Mouse (Mus musculus): ENCODE results near the gene Plxnb2. TPM values are rescaled to one million over a fixed set of nuclear protein-coding genes. Genes with fewer than 3 reads are reported as not detected.
A peak's percentile ranks its signal among the peaks of the same experiment; 100 is the strongest.

Gene Plxnb2
- polyA plus RNA-seq, 1 experiment from 2014 or later, result 31.9 TPM

DNA sequence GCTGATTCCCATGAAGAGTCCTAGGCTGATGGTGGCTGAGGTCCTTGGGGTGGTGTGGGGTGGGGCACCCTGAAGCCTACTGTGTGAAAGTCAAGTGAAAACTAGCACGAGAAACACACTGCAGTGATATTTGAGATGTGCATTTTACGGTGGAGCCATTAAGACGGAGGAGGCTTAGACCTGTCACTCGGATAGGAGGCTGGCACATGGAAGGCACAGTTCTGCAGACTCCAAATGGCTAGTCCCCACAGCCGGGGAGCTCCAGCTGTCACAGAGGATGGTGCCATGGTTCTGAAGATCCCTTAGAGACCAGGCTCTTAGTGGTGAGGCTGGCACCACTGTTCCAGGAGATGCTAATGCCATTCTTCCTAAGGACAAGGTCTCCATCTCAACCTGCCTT is 2.3 kb upstream of the Plxnb2 start:
- peaks cover 35% of the 10 kb centered on the region for H3K27me3 ChIP-seq (ENCODE audit: control insufficient read depth, insufficient read depth, low read depth, low read length)
- ATAC-seq (ENCODE audit: low read depth), result no peak

GRCm38 (mm10) chr15:89182328-89182741 is 1.7 kb upstream of the Plxnb2 start:
- no peak for ATAC-seq (ENCODE audit: low read depth)
- no peaks in the 10 kb centered on the region for H3K9me3 ChIP-seq (replicated peaks; ENCODE audit: control insufficient read depth, low read length)
- no peak overlapping the region for H3K4me3 ChIP-seq (ENCODE audit: low read depth, low read length)
- peaks cover 13% of the 10 kb centered on the region for H3K4me1 ChIP-seq (ENCODE audit: control insufficient read depth, low read depth, low read length)
- peaks cover 35% of the 10 kb centered on the region for H3K27me3 ChIP-seq (ENCODE audit: control insufficient read depth, insufficient read depth, low read depth, low read length)
- H3K27ac ChIP-seq (ENCODE audit: low read length), result no peak overlapping the region
- no peak overlapping the region for H3K4me2 ChIP-seq (ENCODE audit: low read depth, low read length)
- no peaks in the 10 kb centered on the region for H3K36me3 ChIP-seq (ENCODE audit: control insufficient read depth, insufficient read depth)
- no peak overlapping the region for H3K9ac ChIP-seq (ENCODE audit: low read depth, low read length)
- WGBS (ENCODE audit: insufficient replicate concordance), result 23% methylated on average over 6 of the region's 6 CpGs

More for the DNA sequence above, 2.3 kb upstream of the Plxnb2 start:
- H3K9me3 ChIP-seq (replicated peaks; ENCODE audit: control insufficient read depth, low read length), result no peaks in the 10 kb centered on the region
- H3K27ac ChIP-seq (ENCODE audit: low read length), result no peak overlapping the region
- WGBS (ENCODE audit: insufficient replicate concordance), result 65% methylated on average over 5 of the region's 5 CpGs
- peaks cover 10% of the 10 kb centered on the region for H3K4me1 ChIP-seq (ENCODE audit: control insufficient read depth, low read depth, low read length)
- H3K9ac ChIP-seq (ENCODE audit: low read depth, low read length), result no peak overlapping the region
- H3K4me2 ChIP-seq (ENCODE audit: low read depth, low read length), result no peak overlapping the region
- no peak overlapping the region for H3K4me3 ChIP-seq (ENCODE audit: low read depth, low read length)
- H3K36me3 ChIP-seq (ENCODE audit: control insufficient read depth, insufficient read depth), result no peaks in the 10 kb centered on the region

GRCm38 (mm10) chr15:89181561-89182270 is 1.1 kb upstream of the Plxnb2 start:
- Histone ChIP-seq H3K36me3 (ENCODE audit: control insufficient read depth, insufficient read depth) (no peaks in the 10 kb centered on the region), H3K9me3 (replicated peaks; ENCODE audit: control insufficient read depth, low read length) (no peaks in the 10 kb centered on the region), H3K27me3 (ENCODE audit: control insufficient read depth, insufficient read depth, low read depth, low read length) (peaks cover 35% of the 10 kb centered on the region), H3K9ac (ENCODE audit: low read depth, low read length) (no peak overlapping the region), H3K4me1 (ENCODE audit: control insufficient read depth, low read depth, low read length) (peaks cover 19% of the 10 kb centered on the region), H3K4me3 (ENCODE audit: low read depth, low read length) (no peak overlapping the region), H3K4me2 (ENCODE audit: low read depth, low read length) (no peak overlapping the region), H3K27ac (ENCODE audit: low read length) (no peak overlapping the region)
- ATAC-seq (ENCODE audit: low read depth), result no peak
- WGBS (ENCODE audit: insufficient replicate concordance), result 31% methylated on average over 10 of the region's 10 CpGs

GRCm38 (mm10) chr15:89180081-89180541 is 477 bp downstream of the Plxnb2 start:
- H3K4me1 ChIP-seq (ENCODE audit: control insufficient read depth, low read depth, low read length), result peaks cover 25% of the 10 kb centered on the region
- H3K27me3 ChIP-seq (ENCODE audit: control insufficient read depth, insufficient read depth, low read depth, low read length), result peaks cover 35% of the 10 kb centered on the region
- H3K4me3 ChIP-seq (ENCODE audit: low read depth, low read length), result peak overlapping the region; percentile 62
- H3K9me3 ChIP-seq (replicated peaks; ENCODE audit: control insufficient read depth, low read length), result no peaks in the 10 kb centered on the region
- peak overlapping the region; percentile 92 for H3K27ac ChIP-seq (ENCODE audit: low read length)
- WGBS (ENCODE audit: insufficient replicate concordance), result 4% methylated on average over 26 of the region's 26 CpGs
- peak overlapping the region; percentile 54 for H3K4me2 ChIP-seq (ENCODE audit: low read depth, low read length)
- peak overlapping the region; percentile 8 for H3K9ac ChIP-seq (ENCODE audit: low read depth, low read length)
- no peak for ATAC-seq (ENCODE audit: low read depth)
- H3K36me3 ChIP-seq (ENCODE audit: control insufficient read depth, insufficient read depth), result no peaks in the 10 kb centered on the region

DNA sequence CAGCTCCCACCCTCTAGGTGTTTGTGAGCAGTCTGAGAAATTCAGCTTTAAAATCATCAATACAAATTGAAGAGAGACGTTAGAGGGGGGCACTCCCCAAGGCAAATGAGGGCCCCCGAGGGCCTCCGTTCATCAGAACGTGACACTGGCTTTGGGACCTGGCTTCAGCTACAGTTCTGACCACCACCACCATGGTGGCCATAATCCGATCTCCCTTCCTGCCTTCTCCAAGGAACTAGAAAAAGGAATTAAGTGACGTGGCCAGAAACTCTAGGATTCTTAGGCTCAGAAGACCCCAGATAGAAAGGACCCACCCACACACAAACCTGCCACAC is 991 bp downstream of the Plxnb2 start:
- Histone ChIP-seq H3K9ac (ENCODE audit: low read depth, low read length) (peak overlapping the region; percentile 8), H3K27ac (ENCODE audit: low read length) (peak overlapping the region; percentile 92), H3K4me1 (ENCODE audit: control insufficient read depth, low read depth, low read length) (peaks cover 25% of the 10 kb centered on the region), H3K27me3 (ENCODE audit: control insufficient read depth, insufficient read depth, low read depth, low read length) (peaks cover 36% of the 10 kb centered on the region), H3K4me3 (ENCODE audit: low read depth, low read length) (peak overlapping the region; percentile 62), H3K9me3 (replicated peaks; ENCODE audit: control insufficient read depth, low read length) (no peaks in the 10 kb centered on the region), H3K4me2 (ENCODE audit: low read depth, low read length) (peak overlapping the region; percentile 54), H3K36me3 (ENCODE audit: control insufficient read depth, insufficient read depth) (no peaks in the 10 kb centered on the region)
- no peak for ATAC-seq (ENCODE audit: low read depth)
- WGBS (ENCODE audit: insufficient replicate concordance), result 18% methylated on average over 6 of the region's 6 CpGs

DNA sequence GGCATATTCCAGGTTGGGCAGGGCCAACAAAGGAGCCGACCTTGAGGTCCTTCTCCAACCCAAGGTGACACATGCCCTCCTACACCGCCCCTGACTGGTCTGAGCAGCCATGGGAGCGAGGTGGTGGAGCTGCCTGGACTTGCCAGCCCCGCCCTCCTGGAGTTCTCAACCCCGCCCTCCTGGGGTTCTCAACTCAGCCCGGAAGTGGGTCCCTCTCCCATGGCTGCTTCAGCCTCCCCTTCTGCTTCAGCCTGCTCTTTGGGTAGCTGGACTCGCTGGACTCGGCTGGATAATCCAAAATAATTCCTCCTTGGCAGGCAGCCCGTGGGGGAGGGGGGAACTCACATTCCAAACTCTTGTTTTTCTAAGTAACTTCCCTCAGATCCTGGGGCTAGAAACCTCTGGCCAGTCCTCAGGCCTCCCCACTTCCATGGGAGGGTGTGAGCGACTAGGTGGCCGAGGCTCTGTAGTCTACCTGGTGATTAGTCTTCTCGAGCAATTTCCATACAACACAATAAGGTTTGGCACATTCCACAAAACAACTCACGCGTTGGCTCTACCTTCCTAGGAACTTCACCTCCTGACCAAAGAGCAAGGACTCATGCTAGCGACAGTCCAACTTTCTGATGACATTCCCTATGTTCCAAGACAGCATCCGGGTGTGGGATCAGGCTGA is 1.5 kb downstream of the Plxnb2 start:
- Histone ChIP-seq H3K4me3 (ENCODE audit: low read depth, low read length) (peak overlapping the region; percentile 62), H3K36me3 (ENCODE audit: control insufficient read depth, insufficient read depth) (no peaks in the 10 kb centered on the region), H3K9ac (ENCODE audit: low read depth, low read length) (peak overlapping the region; percentile 28), H3K27ac (ENCODE audit: low read length) (peak overlapping the region; percentile 92), H3K9me3 (replicated peaks; ENCODE audit: control insufficient read depth, low read length) (no peaks in the 10 kb centered on the region), H3K27me3 (ENCODE audit: control insufficient read depth, insufficient read depth, low read depth, low read length) (peaks cover 41% of the 10 kb centered on the region), H3K4me1 (ENCODE audit: control insufficient read depth, low read depth, low read length) (peaks cover 30% of the 10 kb centered on the region), H3K4me2 (ENCODE audit: low read depth, low read length) (peak overlapping the region; percentile 54)
- peak; percentile 44 for ATAC-seq (ENCODE audit: low read depth)
- WGBS (ENCODE audit: insufficient replicate concordance), result 9% methylated on average over 16 of the region's 16 CpGs

- H3K36me3 ChIP-seq (ENCODE audit: control insufficient read depth, insufficient read depth), result no peaks in the 10 kb centered on the region
- no peak for ATAC-seq (ENCODE audit: low read depth)
- H3K27me3 ChIP-seq (ENCODE audit: control insufficient read depth, insufficient read depth, low read depth, low read length), result peaks cover 49% of the 10 kb centered on the region
- no peaks in the 10 kb centered on the region for H3K9me3 ChIP-seq (replicated peaks; ENCODE audit: control insufficient read depth, low read length)
- H3K27ac ChIP-seq (ENCODE audit: low read length), result peak overlapping the region; percentile 92
- peaks cover 30% of the 10 kb centered on the region for H3K4me1 ChIP-seq (ENCODE audit: control insufficient read depth, low read depth, low read length)
- peak overlapping the region; percentile 54 for H3K4me2 ChIP-seq (ENCODE audit: low read depth, low read length)
- H3K4me3 ChIP-seq (ENCODE audit: low read depth, low read length), result peak overlapping the region; percentile 62
- H3K9ac ChIP-seq (ENCODE audit: low read depth, low read length), result peak overlapping the region; percentile 28; the same call in 1 of the 2 replicates
- 59% methylated on average over 7 of the region's 7 CpGs for WGBS (ENCODE audit: insufficient replicate concordance)
These were observed 2.2 kb downstream of the Plxnb2 start for GRCm38 (mm10) chr15:89178260-89178860.

- peak; percentile 63 for ATAC-seq (ENCODE audit: low read depth)
- Histone ChIP-seq H3K9me3 (replicated peaks; ENCODE audit: control insufficient read depth, low read length) (no peaks in the 10 kb centered on the region), H3K9ac (ENCODE audit: low read depth, low read length) (peak overlapping the region; percentile 41; the same call in 1 of the 2 replicates), H3K4me3 (ENCODE audit: low read depth, low read length) (no peak overlapping the region), H3K27ac (ENCODE audit: low read length) (peak overlapping the region; percentile 92), H3K4me1 (ENCODE audit: control insufficient read depth, low read depth, low read length) (peaks cover 30% of the 10 kb centered on the region), H3K36me3 (ENCODE audit: control insufficient read depth, insufficient read depth) (no peaks in the 10 kb centered on the region), H3K27me3 (ENCODE audit: control insufficient read depth, insufficient read depth, low read depth, low read length) (peaks cover 55% of the 10 kb centered on the region), H3K4me2 (ENCODE audit: low read depth, low read length) (peak overlapping the region; percentile 54)
- WGBS (ENCODE audit: insufficient replicate concordance), result 20% methylated on average over 4 of the region's 4 CpGs
These were observed 2.9 kb downstream of the Plxnb2 start for GRCm38 (mm10) chr15:89177576-89178259.
